Mouse (Mus musculus): ENCODE results near the gene Abhd16a. TPM values are rescaled to one million over a fixed set of nuclear protein-coding genes. Genes with fewer than 3 reads are reported as not detected.

Gene Abhd16a
- polyA plus RNA-seq, 1 experiment from 2014 or later: 79.7 TPM

GRCm38 (mm10) chr17:35061299-35061698, 27.8 kb upstream of the Abhd16a start:
- peaks cover 8% of the 10 kb centered on the region; the same call in 1 of the 2 replicates for H3K27me3 ChIP-seq (ENCODE audit: insufficient read depth, low read length)
- no peak overlapping the region; the same call in 1 of the 2 replicates for H3K4me2 ChIP-seq
- WGBS: 71% methylated on average over 8 of the region's 8 CpGs
- no peak for DNase-seq
- H3K36me3 ChIP-seq (ENCODE audit: insufficient read depth): peaks cover 53% of the 10 kb centered on the region
- H3K4me3 ChIP-seq (ENCODE audit: low read depth, low read length): 0 out of 2 replicates have a peak overlapping the region, but pooled peaks have one; percentile 84
- no peaks in the 10 kb centered on the region for H3K9me3 ChIP-seq (ENCODE audit: low read depth, low read length)
- H3K9ac ChIP-seq: no peak overlapping the region
- peaks cover 10% of the 10 kb centered on the region for H3K4me1 ChIP-seq (ENCODE audit: insufficient read depth)
- H3K27ac ChIP-seq (ENCODE audit: low read depth): no peak overlapping the region
- no peak for ATAC-seq (ENCODE audit: insufficient read depth)
- no peak for TF ChIP-seq CTCF (IDR thresholded peaks at IDR 0.05; ENCODE audit: low read depth)

- ATAC-seq (ENCODE audit: insufficient read depth) (no peak), DNase-seq (no peak)
- no peak overlapping the region for H3K4me2 ChIP-seq
- H3K27ac ChIP-seq (ENCODE audit: low read depth): no peak overlapping the region
- WGBS: 86% methylated on average over 3 of the region's 3 CpGs
- no peak for TF ChIP-seq CTCF (IDR thresholded peaks at IDR 0.05; ENCODE audit: low read depth)
- H3K4me3 ChIP-seq (ENCODE audit: low read depth, low read length): no peak overlapping the region
- peaks cover 10% of the 10 kb centered on the region for H3K4me1 ChIP-seq (ENCODE audit: insufficient read depth)
- H3K27me3 ChIP-seq (ENCODE audit: insufficient read depth, low read length): peaks cover 17% of the 10 kb centered on the region
- no peaks in the 10 kb centered on the region for H3K9me3 ChIP-seq (ENCODE audit: low read depth, low read length)
- H3K36me3 ChIP-seq (ENCODE audit: insufficient read depth): peaks cover 33% of the 10 kb centered on the region
- no peak overlapping the region for H3K9ac ChIP-seq
Observed at GRCm38 (mm10) chr17:35063466-35063865, 25.6 kb upstream of the Abhd16a start.

- Histone ChIP-seq H3K4me3 (ENCODE audit: low read depth, low read length) (peak overlapping the region; percentile 28), H3K9ac (peak overlapping the region; percentile 17; the same call in 1 of the 2 replicates), H3K4me1 (ENCODE audit: insufficient read depth) (peaks cover 10% of the 10 kb centered on the region), H3K36me3 (ENCODE audit: insufficient read depth) (peaks cover 32% of the 10 kb centered on the region), H3K27me3 (ENCODE audit: insufficient read depth, low read length) (peaks cover 17% of the 10 kb centered on the region), H3K9me3 (ENCODE audit: low read depth, low read length) (no peaks in the 10 kb centered on the region), H3K27ac (ENCODE audit: low read depth) (peak overlapping the region; percentile 88), H3K4me2 (peak overlapping the region; percentile 62)
- DNase-seq: no peak
- no peak for TF ChIP-seq CTCF (IDR thresholded peaks at IDR 0.05; ENCODE audit: low read depth)
- 21% methylated on average over 10 of the region's 10 CpGs for WGBS
- ATAC-seq (ENCODE audit: insufficient read depth): no peak
Observed at GRCm38 (mm10) chr17:35064378-35064877, 24.6 kb upstream of the Abhd16a start.

GRCm38 (mm10) chr17:35064951-35065947, 23.8 kb upstream of the Abhd16a start, which contains the start of gene Ly6g6c:
TSS of gene Ly6g6c (plus strand) at chr17:35065388.
- no peak for TF ChIP-seq CTCF (IDR thresholded peaks at IDR 0.05; ENCODE audit: low read depth)
- ATAC-seq (ENCODE audit: insufficient read depth) (peak; percentile 70), DNase-seq (peak; percentile 86)
- peak within 1 kb of the TSS; percentile 17 for H3K9ac ChIP-seq
- H3K4me2 ChIP-seq: peak within 1 kb of the TSS; percentile 62
- peaks cover 8% of the 10 kb centered on the region for H3K4me1 ChIP-seq (ENCODE audit: insufficient read depth)
- peaks cover 17% of the 10 kb centered on the region for H3K27me3 ChIP-seq (ENCODE audit: insufficient read depth, low read length)
- H3K9me3 ChIP-seq (ENCODE audit: low read depth, low read length): no peaks in the 10 kb centered on the region
- H3K27ac ChIP-seq (ENCODE audit: low read depth): peak within 1 kb of the TSS; percentile 88
- 1% methylated on average over 48 of the region's 48 CpGs for WGBS
- H3K4me3 ChIP-seq (ENCODE audit: low read depth, low read length): peak within 1 kb of the TSS; percentile 28
- H3K36me3 ChIP-seq (ENCODE audit: insufficient read depth): peaks cover 28% of the 10 kb centered on the region

GRCm38 (mm10) chr17:35066084-35066483, 23.0 kb upstream of the Abhd16a start, which contains the start of gene Mpig6b:
TSS of gene Mpig6b (minus strand) at chr17:35066184.
- WGBS: 50% methylated on average over 10 of the region's 10 CpGs

GRCm38 (mm10) chr17:35068213-35068914, 20.7 kb upstream of the Abhd16a start:
- ATAC-seq (ENCODE audit: insufficient read depth): no peak
- DNase-seq: no peak
- Histone ChIP-seq H3K4me2 (no peak overlapping the region), H3K27ac (ENCODE audit: low read depth) (no peak overlapping the region), H3K9me3 (ENCODE audit: low read depth, low read length) (no peaks in the 10 kb centered on the region), H3K9ac (no peak overlapping the region), H3K36me3 (ENCODE audit: insufficient read depth) (no peaks in the 10 kb centered on the region), H3K27me3 (ENCODE audit: insufficient read depth, low read length) (peaks cover 17% of the 10 kb centered on the region), H3K4me1 (ENCODE audit: insufficient read depth) (no peaks in the 10 kb centered on the region), H3K4me3 (ENCODE audit: low read depth, low read length) (no peak overlapping the region)
- 64% methylated on average over 17 of the region's 17 CpGs for WGBS
- TF ChIP-seq CTCF (IDR thresholded peaks at IDR 0.05; ENCODE audit: low read depth): no peak

More at GRCm38 (mm10) chr17:35066084-35066483, 23.0 kb upstream of the Abhd16a start, which contains the start of gene Mpig6b:
- Histone ChIP-seq H3K9ac (peak within 1 kb of the TSS; percentile 17), H3K27me3 (ENCODE audit: insufficient read depth, low read length) (peaks cover 17% of the 10 kb centered on the region), H3K36me3 (ENCODE audit: insufficient read depth) (peaks cover 20% of the 10 kb centered on the region), H3K4me2 (peak within 1 kb of the TSS; percentile 62), H3K4me3 (ENCODE audit: low read depth, low read length) (peak within 1 kb of the TSS; percentile 28), H3K27ac (ENCODE audit: low read depth) (peak within 1 kb of the TSS; percentile 88), H3K4me1 (ENCODE audit: insufficient read depth) (no peaks in the 10 kb centered on the region; the same call in 1 of the 2 replicates), H3K9me3 (ENCODE audit: low read depth, low read length) (no peaks in the 10 kb centered on the region)
- DNase-seq (no peak), ATAC-seq (ENCODE audit: insufficient read depth) (no peak)
- TF ChIP-seq CTCF (IDR thresholded peaks at IDR 0.05; ENCODE audit: low read depth): no peak

All from lung, embryonic 14.5 days (tissue).